Mouse (Mus musculus) embryonic facial prominence, embryonic 13.5 days (tissue): Measurements from ENCODE around the gene Cds1. TPM values are rescaled to one million over a fixed set of nuclear protein-coding genes. Genes with fewer than 3 reads are reported as not detected.
A peak's percentile ranks its signal among the peaks of the same experiment; 100 is the strongest.

ENCODE experiments used
- ATAC-seq: fragments of 200-750 bp; cut with Nextera tagmentation; 2 replicates; pipeline ENCODE4 v1.8.0; 2017; ENCODE audit warnings: low read depth; ENCODE audit not compliant: insufficient number of reproducible peaks, insufficient read depth, low FRiP score, low TSS enrichment
- H3K27ac ChIP-seq: fragments of 300-500 bp; sonication (generic); 2 replicates; pipeline ENCODE4 v1.5.1; 2015; ENCODE audit warnings: moderate library complexity, mild to moderate bottlenecking, inconsistent platforms
- H3K27me3 ChIP-seq: fragments of 300-500 bp; sonication (generic); 2 replicates; pipeline ENCODE4 v1.6.1; 2015; ENCODE audit warnings: mild to moderate bottlenecking, inconsistent platforms
- H3K36me3 ChIP-seq: fragments of 300-500 bp; sonication (generic); 2 replicates; pipeline ENCODE4 v1.6.1; 2015; ENCODE audit warnings: mild to moderate bottlenecking, inconsistent platforms
- H3K4me1 ChIP-seq: fragments of 300-500 bp; sonication (generic); 2 replicates; pipeline ENCODE4 v1.6.1; 2015; ENCODE audit warnings: inconsistent platforms
- H3K4me2 ChIP-seq: fragments of 300-500 bp; sonication (generic); 2 replicates; pipeline ENCODE4 v1.6.1; 2015; ENCODE audit warnings: moderate library complexity, mild to moderate bottlenecking, inconsistent platforms
- H3K4me3 ChIP-seq: fragments of 300-500 bp; sonication (generic); 2 replicates; pipeline ENCODE4 v1.5.1; 2015; ENCODE audit warnings: mild to moderate bottlenecking, inconsistent platforms
- H3K9ac ChIP-seq: fragments of 300-500 bp; sonication (generic); 2 replicates; pipeline ENCODE4 v1.6.1; 2015; ENCODE audit warnings: mild to moderate bottlenecking, inconsistent platforms
- H3K9me3 ChIP-seq: fragments of 300-500 bp; sonication (generic); 2 replicates; pipeline ENCODE4 v1.6.1; 2016; ENCODE audit warnings: inconsistent platforms
- WGBS: fragments of 180-500 bp; shearing (Covaris S2); methylation state at CpG from one replicate; pipeline ENCODE4 v1.1.7; 2015; ENCODE audit warnings: mixed read lengths; 5-methylcytosine and 5-hydroxymethylcytosine counted together
- polyA plus RNA-seq: library from polyadenylated mRNA; unstranded; fragments of >200 nt; fragmentation: Nextera tagmentation; extraction: Ambion mirVana; gene quantifications from 2 replicates; pipeline ENCODE4 v1.2.1, GENCODE M21; 2015

Cds1 gene
- polyA plus RNA-seq, 1 experiment from 2014 or later = 7.3 TPM

DNA sequence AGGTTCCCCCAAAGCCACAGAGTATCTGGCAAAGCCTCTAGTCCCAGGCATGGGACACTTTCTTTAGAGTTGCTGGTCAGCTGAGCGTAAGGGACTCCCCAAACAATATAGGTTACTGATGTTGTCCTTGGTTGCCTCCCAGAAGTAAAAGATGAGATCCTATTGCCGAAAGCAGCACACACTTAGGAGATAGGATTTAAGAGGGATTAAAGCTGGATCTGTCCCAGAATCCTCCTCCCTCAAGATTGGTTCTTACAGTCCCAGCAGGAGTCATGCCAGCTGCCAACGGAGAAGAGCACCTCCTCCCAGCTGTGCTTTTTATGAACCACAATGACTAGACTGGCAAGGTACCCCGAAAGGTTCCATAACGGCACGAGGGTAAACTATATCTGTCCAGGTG is 20.0 kb upstream of the Cds1 start:
- no peak for ATAC-seq
- H3K9me3 ChIP-seq = no peaks in the 10 kb centered on the region
- H3K27me3 ChIP-seq = no peaks in the 10 kb centered on the region
- no peak overlapping the region for H3K27ac ChIP-seq
- 79% methylated on average over 6 of the region's 6 CpGs for WGBS
- no peak overlapping the region for H3K4me3 ChIP-seq
- H3K4me2 ChIP-seq = no peak overlapping the region
- H3K4me1 ChIP-seq = no peaks in the 10 kb centered on the region
- H3K36me3 ChIP-seq = no peaks in the 10 kb centered on the region
- no peak overlapping the region for H3K9ac ChIP-seq

DNA sequence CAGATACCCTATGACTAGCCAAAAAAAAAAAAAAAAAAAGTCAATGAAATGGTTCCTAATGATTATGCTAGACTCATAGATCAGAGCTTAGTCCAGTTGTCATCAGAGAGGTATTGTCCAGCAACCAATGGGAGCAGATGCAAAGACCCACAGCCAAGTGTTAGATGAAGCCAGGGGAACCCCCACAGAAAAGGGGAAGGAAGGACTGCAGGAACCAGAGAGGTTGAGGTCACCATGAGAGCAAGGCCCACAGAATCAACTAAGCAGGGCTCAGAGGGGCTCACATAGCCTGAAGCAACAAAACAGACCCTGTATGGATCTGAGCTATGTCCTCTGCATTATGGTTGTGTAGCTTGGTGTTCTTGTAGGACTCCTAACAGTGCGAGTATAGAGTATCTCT is 11.2 kb upstream of the Cds1 start:
- Histone ChIP-seq H3K4me2 (no peak overlapping the region), H3K27me3 (no peaks in the 10 kb centered on the region), H3K9ac (no peak overlapping the region), H3K27ac (no peak overlapping the region), H3K4me1 (no peaks in the 10 kb centered on the region), H3K9me3 (no peaks in the 10 kb centered on the region), H3K36me3 (no peaks in the 10 kb centered on the region), H3K4me3 (no peak overlapping the region)
- no peak for ATAC-seq
- 88% methylated on average over 1 of the region's 1 CpGs for WGBS

DNA sequence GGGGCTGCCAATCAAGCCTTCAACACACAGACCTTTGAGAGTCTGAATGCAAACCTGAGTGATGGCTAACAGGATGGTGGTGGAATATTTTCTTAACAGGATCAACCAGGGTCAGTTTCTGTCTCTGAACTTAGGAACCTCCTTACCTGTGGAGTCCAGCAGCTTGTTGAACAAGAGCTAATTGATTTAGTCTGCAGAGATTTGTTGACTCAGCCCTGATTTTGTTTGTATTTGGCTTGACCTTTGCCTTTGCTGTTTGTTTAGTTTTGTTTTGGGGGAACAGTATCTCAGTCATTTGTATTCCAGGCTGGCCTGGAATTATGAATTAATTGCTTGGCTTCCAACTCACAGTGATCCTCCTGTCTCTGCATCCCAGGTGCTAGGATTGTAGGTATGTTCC is 7.3 kb upstream of the Cds1 start:
- Histone ChIP-seq H3K27ac (no peak overlapping the region), H3K4me2 (no peak overlapping the region), H3K27me3 (peaks cover 7% of the 10 kb centered on the region), H3K9me3 (no peaks in the 10 kb centered on the region), H3K9ac (no peak overlapping the region), H3K4me1 (no peaks in the 10 kb centered on the region), H3K36me3 (no peaks in the 10 kb centered on the region), H3K4me3 (no peak overlapping the region)
- no peak for ATAC-seq

DNA sequence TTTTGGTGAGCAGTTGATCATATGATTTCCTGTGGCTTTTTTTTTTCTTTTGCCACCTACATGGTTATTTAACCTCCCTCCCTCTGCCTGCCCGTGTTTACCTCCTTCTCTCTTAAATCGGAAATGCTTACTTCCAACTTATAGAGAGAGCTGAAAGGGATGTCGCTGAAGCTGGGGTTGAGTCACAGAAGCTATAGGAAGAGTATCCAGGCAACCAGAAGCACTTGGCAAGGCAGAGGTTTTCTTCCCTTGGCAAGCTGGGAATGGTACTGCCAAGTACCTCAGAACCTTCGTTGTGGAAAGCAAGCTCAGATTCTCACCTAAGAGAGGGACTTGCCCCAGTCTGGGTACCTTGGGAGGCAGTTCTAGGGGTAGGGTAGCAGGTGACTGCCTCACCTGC is 3.2 kb upstream of the Cds1 start:
- no peak for ATAC-seq
- Histone ChIP-seq H3K4me3 (no peak overlapping the region), H3K27ac (no peak overlapping the region), H3K9me3 (no peaks in the 10 kb centered on the region), H3K9ac (no peak overlapping the region), H3K36me3 (no peaks in the 10 kb centered on the region), H3K4me2 (no peak overlapping the region), H3K4me1 (peaks cover 13% of the 10 kb centered on the region), H3K27me3 (peaks cover 47% of the 10 kb centered on the region)
- 72% methylated on average over 4 of the region's 4 CpGs for WGBS

DNA sequence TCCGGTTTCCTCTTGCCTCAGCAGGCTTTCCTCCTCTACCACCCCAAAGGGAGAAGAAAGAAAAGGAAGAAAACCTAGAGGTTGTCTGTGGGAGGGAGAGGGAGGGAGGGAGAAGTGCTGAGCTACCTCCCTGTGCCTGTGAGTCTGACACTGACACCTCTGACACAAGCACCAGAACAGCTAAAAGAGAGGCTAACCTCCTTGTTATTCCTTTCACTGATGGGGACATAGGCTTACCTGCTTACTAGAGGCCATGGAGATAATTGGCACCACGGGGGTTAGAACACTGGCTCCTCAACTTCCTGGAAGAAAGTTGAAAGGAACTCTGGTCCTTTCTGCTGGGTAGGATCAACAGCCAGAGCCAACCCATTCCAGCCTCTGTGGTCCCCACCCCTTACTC is 1.4 kb upstream of the Cds1 start:
- peaks cover 66% of the 10 kb centered on the region for H3K27me3 ChIP-seq

DNA sequence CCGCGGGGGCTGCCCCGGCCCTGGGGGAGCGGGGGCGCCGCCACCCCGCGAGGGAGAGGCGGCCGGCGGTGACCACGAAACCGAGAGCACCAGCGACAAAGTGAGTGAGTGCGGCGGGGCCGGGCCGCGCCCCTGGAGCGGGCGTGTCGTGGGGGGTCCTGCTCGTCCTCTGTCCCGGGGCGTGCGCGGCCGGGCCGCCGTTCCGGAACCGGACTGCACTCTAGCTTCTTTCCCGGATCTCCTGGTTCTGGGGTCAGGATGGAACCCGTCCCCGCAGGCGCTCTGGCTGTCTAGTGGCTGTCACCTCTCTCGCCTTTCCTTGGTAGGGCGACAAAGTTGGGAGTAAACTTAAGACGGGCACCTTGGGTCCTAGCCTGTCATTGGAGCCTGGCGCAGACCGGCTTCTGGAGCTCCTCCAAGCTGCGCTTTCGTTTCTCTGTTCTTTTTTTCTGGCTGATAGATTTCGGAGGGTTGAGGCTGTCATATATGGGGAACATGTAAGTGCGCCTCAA is 516 bp downstream of the Cds1 start:
- peaks cover 83% of the 10 kb centered on the region for H3K27me3 ChIP-seq
- ATAC-seq = 0 out of 2 replicates have a peak, but pooled peaks have one; percentile 45
- WGBS = under 1% methylated on average over 43 of the region's 45 CpGs

More for the DNA sequence above, 1.4 kb upstream of the Cds1 start:
- 14% methylated on average over 2 of the region's 2 CpGs for WGBS
- Histone ChIP-seq H3K4me2 (no peak overlapping the region), H3K36me3 (no peaks in the 10 kb centered on the region), H3K4me3 (no peak overlapping the region), H3K9me3 (no peaks in the 10 kb centered on the region), H3K9ac (no peak overlapping the region), H3K27ac (no peak overlapping the region), H3K4me1 (peaks cover 18% of the 10 kb centered on the region)
- no peak for ATAC-seq

DNA sequence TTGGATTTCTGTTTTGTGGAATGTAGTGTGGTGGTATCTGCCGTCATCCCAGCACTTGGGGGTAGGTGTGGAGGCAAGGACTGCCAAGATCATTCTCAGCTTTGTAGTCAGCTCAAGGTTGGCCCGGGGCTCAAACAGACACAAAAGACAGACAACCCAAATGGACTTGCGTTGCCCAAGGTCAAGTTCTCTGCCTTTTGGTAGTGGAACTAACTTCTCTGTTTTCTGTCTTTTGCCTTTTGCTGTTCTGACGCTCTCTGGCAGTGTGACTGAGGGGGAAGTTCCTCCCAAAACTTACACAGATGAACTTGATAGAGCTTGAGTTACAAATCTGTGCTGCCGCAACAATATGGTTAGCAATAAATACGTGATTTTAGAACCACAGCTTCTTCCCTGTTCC is 1.3 kb downstream of the Cds1 start:
- peak overlapping the region; percentile 99 for H3K4me2 ChIP-seq
- WGBS = 15% methylated on average over 6 of the region's 6 CpGs
- no peaks in the 10 kb centered on the region for H3K36me3 ChIP-seq
- ATAC-seq = no peak
- no peaks in the 10 kb centered on the region for H3K9me3 ChIP-seq
- H3K9ac ChIP-seq = no peak overlapping the region
- H3K4me3 ChIP-seq = peak overlapping the region; percentile 74
- peak overlapping the region; percentile 39; the same call in 1 of the 2 replicates for H3K27ac ChIP-seq
- H3K27me3 ChIP-seq = peaks cover 78% of the 10 kb centered on the region
- peaks cover 18% of the 10 kb centered on the region for H3K4me1 ChIP-seq

More for the DNA sequence above, 516 bp downstream of the Cds1 start:
- Histone ChIP-seq H3K4me1 (peaks cover 18% of the 10 kb centered on the region), H3K9me3 (no peaks in the 10 kb centered on the region), H3K36me3 (no peaks in the 10 kb centered on the region), H3K27ac (no peak overlapping the region), H3K9ac (peak overlapping the region; percentile 80), H3K4me2 (peak overlapping the region; percentile 99), H3K4me3 (peak overlapping the region; percentile 74)

DNA sequence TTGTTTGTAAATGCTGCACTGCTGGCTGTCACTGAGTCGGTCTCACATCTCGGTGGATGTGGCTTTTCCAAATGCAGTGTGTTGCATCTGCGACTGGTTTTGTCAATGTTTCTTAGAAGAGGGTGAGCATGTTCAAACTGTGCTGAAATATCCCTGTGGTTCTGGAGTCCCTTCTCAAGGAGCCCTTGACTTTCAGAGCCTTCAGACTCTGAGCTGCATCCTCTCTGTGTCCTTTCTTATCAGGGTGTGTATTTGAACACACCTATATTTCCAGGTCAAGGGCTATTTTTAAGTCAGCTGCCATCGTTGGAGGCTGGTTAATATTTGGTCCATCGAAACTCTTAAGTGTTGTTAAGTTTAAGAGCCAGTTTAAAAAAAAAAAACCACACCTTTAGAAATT is 2.2 kb downstream of the Cds1 start:
- Histone ChIP-seq H3K9ac (no peak overlapping the region), H3K27me3 (peaks cover 82% of the 10 kb centered on the region), H3K4me1 (peaks cover 18% of the 10 kb centered on the region), H3K27ac (no peak overlapping the region), H3K4me3 (peak overlapping the region; percentile 74; the same call in 1 of the 2 replicates), H3K36me3 (no peaks in the 10 kb centered on the region), H3K9me3 (no peaks in the 10 kb centered on the region), H3K4me2 (peak overlapping the region; percentile 99)
- 50% methylated on average over 5 of the region's 5 CpGs for WGBS
- ATAC-seq = no peak

DNA sequence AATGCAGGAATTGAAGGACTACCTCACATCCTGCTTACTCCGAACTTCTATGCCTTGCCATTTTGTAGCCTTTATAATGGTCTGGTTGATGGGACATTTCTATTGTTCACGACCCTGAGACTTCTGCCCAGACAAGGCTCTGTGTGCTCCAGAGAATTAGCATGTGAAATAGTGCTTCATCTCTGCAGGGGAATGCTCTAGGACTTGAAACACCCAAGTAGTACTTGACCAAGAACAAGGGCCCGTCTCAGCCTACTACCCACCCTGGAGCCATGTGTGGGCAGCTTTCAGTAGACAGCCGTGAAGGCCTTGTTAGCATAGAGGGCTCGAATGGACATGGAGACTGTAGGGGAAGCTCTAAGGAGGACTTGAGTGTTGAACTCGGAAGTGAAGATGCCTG is 2.6 kb downstream of the Cds1 start:
- Histone ChIP-seq H3K36me3 (no peaks in the 10 kb centered on the region), H3K27me3 (peaks cover 82% of the 10 kb centered on the region), H3K4me3 (no peak overlapping the region), H3K4me1 (peaks cover 19% of the 10 kb centered on the region), H3K27ac (no peak overlapping the region), H3K4me2 (no peak overlapping the region), H3K9ac (no peak overlapping the region), H3K9me3 (no peaks in the 10 kb centered on the region)
- 79% methylated on average over 6 of the region's 6 CpGs for WGBS
- ATAC-seq = no peak

DNA sequence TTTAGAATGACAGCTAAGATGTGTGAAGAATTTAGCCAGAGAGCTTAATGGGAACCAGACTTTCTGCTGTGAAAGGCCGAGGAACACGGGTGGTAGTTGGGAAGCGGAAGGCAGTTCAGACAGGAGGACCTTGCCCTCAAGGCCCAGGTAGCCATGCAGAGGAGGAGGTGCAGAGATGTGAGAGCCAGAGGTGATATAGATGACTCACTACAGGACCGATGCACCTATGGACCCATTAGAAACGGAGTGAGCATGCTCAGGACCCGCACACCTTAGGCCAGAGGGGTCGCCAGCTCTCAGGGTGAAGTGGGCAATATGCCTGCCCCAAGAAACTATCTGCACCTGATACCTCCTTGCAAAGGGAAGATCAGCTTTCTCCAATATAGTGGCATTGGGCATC is 3.6 kb downstream of the Cds1 start:
- H3K9me3 ChIP-seq = no peaks in the 10 kb centered on the region
- no peak overlapping the region for H3K27ac ChIP-seq
- ATAC-seq = no peak
- H3K9ac ChIP-seq = no peak overlapping the region
- H3K27me3 ChIP-seq = peaks cover 78% of the 10 kb centered on the region
- no peaks in the 10 kb centered on the region for H3K36me3 ChIP-seq
- peaks cover 22% of the 10 kb centered on the region for H3K4me1 ChIP-seq
- H3K4me2 ChIP-seq = no peak overlapping the region
- 80% methylated on average over 7 of the region's 7 CpGs for WGBS
- H3K4me3 ChIP-seq = no peak overlapping the region

DNA sequence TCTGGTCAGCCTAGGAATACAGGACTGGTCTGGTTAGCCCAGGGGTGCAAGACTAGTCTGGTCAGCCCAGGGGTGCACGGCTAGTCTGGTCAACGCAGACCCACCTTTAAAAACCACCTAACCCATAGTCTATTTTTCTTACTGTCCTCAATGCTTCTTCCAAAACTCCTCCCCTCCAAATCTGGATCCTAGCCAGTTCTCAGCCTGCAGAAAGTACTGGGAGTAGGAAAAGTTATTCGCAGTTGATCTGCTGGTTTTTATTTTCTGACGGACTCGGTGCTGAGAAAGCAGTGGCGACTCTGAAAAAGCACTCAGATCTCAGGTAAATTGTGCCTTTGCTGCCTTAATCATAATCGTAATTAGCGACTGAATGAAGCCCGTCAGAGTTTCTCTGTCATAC is 7.7 kb downstream of the Cds1 start:
- H3K9me3 ChIP-seq = no peaks in the 10 kb centered on the region
- peaks cover 43% of the 10 kb centered on the region for H3K27me3 ChIP-seq
- ATAC-seq = no peak
- no peak overlapping the region for H3K4me2 ChIP-seq
- 66% methylated on average over 9 of the region's 9 CpGs for WGBS
- H3K4me1 ChIP-seq = peaks cover 4% of the 10 kb centered on the region; the same call in 1 of the 2 replicates
- H3K9ac ChIP-seq = no peak overlapping the region
- no peak overlapping the region for H3K27ac ChIP-seq
- no peak overlapping the region for H3K4me3 ChIP-seq
- no peaks in the 10 kb centered on the region for H3K36me3 ChIP-seq

DNA sequence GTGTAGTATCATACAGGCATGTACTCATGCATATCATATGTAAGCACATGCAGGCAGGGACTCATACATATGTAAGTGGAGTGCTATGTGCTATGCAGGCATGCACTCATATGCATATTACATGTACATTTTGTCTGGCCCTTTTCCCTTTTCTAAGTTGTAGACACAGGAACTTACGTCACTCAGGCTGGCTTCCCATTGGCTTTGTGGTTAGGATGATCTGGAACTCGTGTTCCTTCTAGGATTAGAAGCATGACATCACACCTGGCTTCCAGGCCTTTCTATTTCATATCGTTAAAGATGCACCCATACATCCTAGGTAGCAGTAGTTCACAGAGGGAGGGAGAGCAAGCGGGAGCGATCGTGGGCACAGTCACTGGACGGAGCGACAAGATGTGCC is 10.3 kb downstream of the Cds1 start:
- H3K4me3 ChIP-seq = no peak overlapping the region
- WGBS = 91% methylated on average over 8 of the region's 8 CpGs
- H3K27me3 ChIP-seq = peaks cover 17% of the 10 kb centered on the region
- no peak for ATAC-seq
- H3K4me2 ChIP-seq = no peak overlapping the region
- H3K9ac ChIP-seq = no peak overlapping the region
- H3K27ac ChIP-seq = no peak overlapping the region
- H3K36me3 ChIP-seq = no peaks in the 10 kb centered on the region
- H3K4me1 ChIP-seq = peaks cover 12% of the 10 kb centered on the region
- H3K9me3 ChIP-seq = no peaks in the 10 kb centered on the region

DNA sequence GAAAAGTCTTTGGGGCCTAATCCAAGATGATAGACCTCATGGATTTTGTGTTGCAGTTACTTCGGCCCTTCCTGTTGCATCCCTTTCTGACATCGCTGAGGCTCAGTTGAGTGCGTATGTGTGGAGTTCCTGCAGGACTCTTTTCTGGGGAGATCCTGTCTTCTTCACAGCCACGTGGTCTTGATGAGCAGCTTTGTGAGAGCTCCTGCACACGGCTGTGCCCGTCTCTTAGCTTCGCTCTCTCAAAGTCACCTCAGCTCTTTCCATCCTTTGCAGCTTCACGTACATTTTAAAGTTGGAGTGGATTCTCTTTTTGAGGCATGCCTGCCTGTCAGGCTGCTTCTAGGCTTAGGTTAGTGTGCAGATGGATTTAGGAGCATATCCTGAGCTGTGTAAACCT is 11.6 kb downstream of the Cds1 start:
- no peaks in the 10 kb centered on the region for H3K9me3 ChIP-seq
- H3K27ac ChIP-seq = no peak overlapping the region
- peaks cover 12% of the 10 kb centered on the region for H3K4me1 ChIP-seq
- H3K9ac ChIP-seq = no peak overlapping the region
- WGBS = 86% methylated on average over 8 of the region's 8 CpGs
- H3K27me3 ChIP-seq = peaks cover 13% of the 10 kb centered on the region
- no peak overlapping the region for H3K4me2 ChIP-seq
- ATAC-seq = no peak
- no peaks in the 10 kb centered on the region for H3K36me3 ChIP-seq
- H3K4me3 ChIP-seq = no peak overlapping the region
